Mouse (Mus musculus) splenic B cell, adult 2 months (primary cell): Measurements from ENCODE around the gene Xxylt1.

Experiments
- DNase-seq: peaks from one replicate; pipeline ENCODE4 v3.0.0-alpha.2; 2011; ENCODE audit warnings: low read depth, low spot score
- H3K27me3 ChIP-seq: 2 replicates; pipeline ENCODE4 v1.6.1; 2012; ENCODE audit warnings: mild to moderate bottlenecking, low read length, moderate library complexity, mixed read lengths; ENCODE audit not compliant: control insufficient read depth, poor library complexity, insufficient read depth, severe bottlenecking
- H3K36me3 ChIP-seq: 2 replicates; pipeline ENCODE4 v1.6.1; 2012; ENCODE audit warnings: mild to moderate bottlenecking, low read length, moderate library complexity, mixed read lengths; ENCODE audit not compliant: control insufficient read depth, poor library complexity, insufficient read depth, severe bottlenecking

Xxylt1 gene

GRCm38 (mm10) chr16:30929165-30929564 lies 152.1 kb downstream of the Xxylt1 start:
- no peaks in the 10 kb centered on the region for H3K27me3 ChIP-seq
- no peaks in the 10 kb centered on the region for H3K36me3 ChIP-seq
- no peak for DNase-seq

GRCm38 (mm10) chr16:30928076-30928750 lies 153.0 kb downstream of the Xxylt1 start:
- Histone ChIP-seq H3K36me3 (no peaks in the 10 kb centered on the region), H3K27me3 (no peaks in the 10 kb centered on the region)
- no peak for DNase-seq

- H3K27me3 ChIP-seq = no peaks in the 10 kb centered on the region
- no peaks in the 10 kb centered on the region for H3K36me3 ChIP-seq
- DNase-seq = no peak
Observed at GRCm38 (mm10) chr16:30925496-30925895, 155.7 kb downstream of the Xxylt1 start.

- Histone ChIP-seq H3K36me3 (no peaks in the 10 kb centered on the region), H3K27me3 (no peaks in the 10 kb centered on the region)
- no peak for DNase-seq
Observed at GRCm38 (mm10) chr16:30923899-30924298, 157.3 kb downstream of the Xxylt1 start.

- Histone ChIP-seq H3K36me3 (no peaks in the 10 kb centered on the region), H3K27me3 (no peaks in the 10 kb centered on the region)
- no peak for DNase-seq
Observed at GRCm38 (mm10) chr16:30922548-30922947, 158.7 kb downstream of the Xxylt1 start.

GRCm38 (mm10) chr16:30918866-30919265 lies 162.4 kb downstream of the Xxylt1 start:
- H3K36me3 ChIP-seq = no peaks in the 10 kb centered on the region
- no peak for DNase-seq
- no peaks in the 10 kb centered on the region for H3K27me3 ChIP-seq

- DNase-seq = no peak
- no peaks in the 10 kb centered on the region for H3K27me3 ChIP-seq
- H3K36me3 ChIP-seq = no peaks in the 10 kb centered on the region
Observed at GRCm38 (mm10) chr16:30916931-30917330, 164.3 kb downstream of the Xxylt1 start.

GRCm38 (mm10) chr16:30915611-30916220 lies 165.5 kb downstream of the Xxylt1 start:
- no peaks in the 10 kb centered on the region for H3K27me3 ChIP-seq
- DNase-seq = no peak
- H3K36me3 ChIP-seq = no peaks in the 10 kb centered on the region
